Mouse (Mus musculus): ENCODE results near the gene Pax6.

DNA sequence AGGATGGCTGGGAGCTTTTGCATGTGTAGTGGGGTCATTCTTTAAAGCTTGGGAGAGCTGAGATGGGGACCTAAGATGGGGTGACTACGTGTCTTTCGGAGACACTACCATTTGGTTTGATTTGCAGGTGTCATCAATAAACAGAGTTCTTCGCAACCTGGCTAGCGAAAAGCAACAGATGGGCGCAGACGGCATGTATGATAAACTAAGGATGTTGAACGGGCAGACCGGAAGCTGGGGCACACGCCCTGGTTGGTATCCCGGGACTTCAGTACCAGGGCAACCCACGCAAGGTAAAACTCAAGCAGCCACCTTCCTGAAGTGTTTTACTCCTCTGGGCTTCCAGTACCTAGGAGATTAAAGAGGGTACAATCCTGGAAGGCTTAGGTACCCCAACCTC lies 17.0 kb downstream of the Pax6 start:
- TF ChIP-seq CTCF (IDR thresholded peaks at IDR 0.05; ENCODE audit: extremely low read depth, insufficient read length, insufficient replicate concordance, low read depth, low read length) = no peak
- no peak for TF ChIP-seq POLR2A (IDR thresholded peaks at IDR 0.05; ENCODE audit: low read depth, low read length)

All from small intestine, adult 2 months (tissue).